Comparison of ENCODE assay signal across 16 mouse cellular contexts in genomic region chr12:52370153-52370710, GRCm38 (mm10).
"Had no signal": no experiment of that assay in that cellular context is flagged by ENCODE, and none has a peak within 500 bp of the region (broad histone marks: within the 10 kb centered on the region; RNA-seq: fewer than 3 reads in every experiment).

No protein-coding gene starts in this region.

- H3K9ac ChIP-seq: intestine, embryonic 15.5 days; liver, embryonic 15.5 days; midbrain, embryonic 12.5 days; neural tube, embryonic 13.5 days had no signal

- H3K27ac ChIP-seq: intestine, embryonic 15.5 days; liver, embryonic 15.5 days; macrophage; midbrain, embryonic 12.5 days; neural tube, embryonic 13.5 days had no signal

- H3K4me1 ChIP-seq: intestine, embryonic 15.5 days; liver, embryonic 15.5 days; midbrain, embryonic 12.5 days had no signal

- ATAC-seq: intestine, embryonic 15.5 days; midbrain, embryonic 16.5 days had no signal

- H3K9me3 ChIP-seq: intestine, embryonic 15.5 days; liver, embryonic 15.5 days; midbrain, embryonic 12.5 days; neural tube, embryonic 13.5 days had no signal

- H3K27me3 ChIP-seq: intestine, embryonic 15.5 days; liver, embryonic 15.5 days; midbrain, embryonic 12.5 days; neural tube, embryonic 13.5 days had no signal

- H3K36me3 ChIP-seq: intestine, embryonic 15.5 days; liver, embryonic 15.5 days; midbrain, embryonic 12.5 days; neural tube, embryonic 13.5 days had no signal

- H3K4me3 ChIP-seq: intestine, embryonic 15.5 days; liver, embryonic 15.5 days; midbrain, embryonic 12.5 days; neural tube, embryonic 13.5 days had no signal

- DNase-seq: kidney, adult 18-20 months; kidney, postnatal 14 days; lung, adult 2 months; lung, postnatal 10 days; retina, postnatal 1 day; right cerebral cortex, postnatal 25 days; spleen, adult 18-20 months; thymus, adult 18-20 months; thymus, postnatal 14 days had no signal

- H3K4me2 ChIP-seq: intestine, embryonic 15.5 days; liver, embryonic 11.5 days; liver, embryonic 15.5 days; midbrain, embryonic 12.5 days; neural tube, embryonic 13.5 days had no signal
